Mouse (Mus musculus): ENCODE data around the gene 2310039H08Rik. TPM values are rescaled to one million over a fixed set of nuclear protein-coding genes. Genes with fewer than 3 reads are reported as not detected.

Gene 2310039H08Rik
- total RNA-seq, 2 experiments from 2014 or later = 18.7 to 21.1 TPM

GRCm38 (mm10) chr17:46799680-46800079, 27.2 kb downstream of the 2310039H08Rik start:
- intact Hi-C loops (cut with DNase I) = no loop called here

GRCm38 (mm10) chr17:46801761-46802160, 29.3 kb downstream of the 2310039H08Rik start:
- intact Hi-C loops (cut with DNase I) = no loop called here
- no peak for DNase-seq

More at GRCm38 (mm10) chr17:46799680-46800079, 27.2 kb downstream of the 2310039H08Rik start:
- no peak for DNase-seq

GRCm38 (mm10) chr17:46808376-46808775, 35.9 kb downstream of the 2310039H08Rik start:
- DNase-seq = no peak

DNA sequence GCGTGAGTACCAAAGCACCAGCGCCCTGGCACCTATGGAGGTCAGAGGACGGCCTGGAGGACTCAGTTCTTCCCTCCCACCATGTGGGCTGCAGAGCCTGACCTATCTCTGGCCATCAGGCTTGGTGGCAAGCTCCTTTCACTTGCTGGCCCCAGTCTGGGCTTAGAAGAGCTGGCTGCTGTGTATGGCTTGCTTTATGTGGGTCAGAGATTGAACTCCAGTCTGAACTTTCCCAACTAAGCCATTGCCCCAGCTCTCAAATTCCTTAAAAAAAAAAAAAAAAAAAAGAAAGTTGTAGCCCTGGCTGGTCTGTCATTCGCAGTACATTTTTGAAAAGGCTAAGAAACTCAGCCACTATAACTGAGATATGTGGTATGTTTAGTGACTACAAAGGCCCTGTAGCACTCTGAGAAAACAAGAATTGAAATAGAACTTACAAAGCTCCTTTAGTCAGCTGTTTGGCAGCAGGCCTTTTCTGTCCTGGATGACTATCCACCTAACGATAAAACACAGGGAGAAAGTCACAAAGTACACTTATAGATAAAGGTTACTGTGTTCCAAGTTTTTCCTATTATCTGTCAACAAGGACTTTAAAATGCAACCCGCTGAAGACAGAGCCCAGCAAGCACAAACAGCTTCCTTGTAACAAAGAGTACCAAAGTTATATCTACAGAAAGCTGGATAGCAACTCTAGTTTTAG, 36.8 kb downstream of the 2310039H08Rik start:
- intact Hi-C loops (cut with DNase I) = no loop called here
- DNase-seq = no peak

More at GRCm38 (mm10) chr17:46808376-46808775, 35.9 kb downstream of the 2310039H08Rik start:
- intact Hi-C loops (cut with DNase I) = no loop called here

DNA sequence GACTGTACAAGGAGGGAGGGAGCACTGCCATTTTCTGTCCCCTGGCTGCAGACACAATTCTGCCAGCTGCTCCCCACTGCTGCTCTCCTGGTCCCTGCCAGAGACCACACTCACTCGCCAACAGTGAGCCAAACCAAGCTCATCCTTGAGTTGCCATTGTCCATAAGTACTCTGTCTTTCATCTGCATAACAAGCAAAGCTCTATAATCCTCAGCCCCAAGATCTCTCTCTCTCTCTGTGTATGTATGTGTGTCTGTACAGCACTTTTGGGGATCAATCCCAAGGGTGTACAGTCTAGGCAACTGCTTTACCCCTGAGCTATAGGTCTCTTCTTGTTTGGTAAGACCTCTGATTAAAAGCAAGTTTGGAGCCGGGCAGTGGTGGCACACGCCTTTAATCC, 38.2 kb downstream of the 2310039H08Rik start:
- DNase-seq = no peak
- intact Hi-C loops (cut with DNase I) = no loop called here

GRCm38 (mm10) chr17:46812442-46812841, 40.0 kb downstream of the 2310039H08Rik start:
- intact Hi-C loops (cut with DNase I) = no loop called here
- DNase-seq = no peak

- intact Hi-C loops (cut with DNase I) = no loop called here
- no peak for DNase-seq
Measured at GRCm38 (mm10) chr17:46813637-46814036, 41.2 kb downstream of the 2310039H08Rik start.

GRCm38 (mm10) chr17:46814497-46814896, 42.1 kb downstream of the 2310039H08Rik start:
- intact Hi-C loops (cut with DNase I) = no loop called here
- DNase-seq = no peak

- intact Hi-C loops (cut with DNase I) = no loop called here
- no peak for DNase-seq
Measured at GRCm38 (mm10) chr17:46816306-46816705, 43.9 kb downstream of the 2310039H08Rik start.

GRCm38 (mm10) chr17:46817734-46818158, 45.3 kb downstream of the 2310039H08Rik start:
- no peak for DNase-seq
- intact Hi-C loops (cut with DNase I) = no loop called here

- intact Hi-C loops (cut with DNase I) = no loop called here
- DNase-seq = no peak
Measured at GRCm38 (mm10) chr17:46820628-46821027, 48.2 kb downstream of the 2310039H08Rik start.

Other genes with a start within 250 kb of the 2310039H08Rik start
- 10 to 100 TPM; 48.0 to 49.9 TPM for gene Cul9, start 226.2 kb upstream of the 2310039H08Rik start, total RNA-seq (2021)
- 10 to 100 TPM; 55.2 to 58.1 TPM for gene Srf, start 216.5 kb upstream of the 2310039H08Rik start, total RNA-seq (2021)
- gene Ptk7, start 143.1 kb upstream of the 2310039H08Rik start, total RNA-seq (2021) = 10 to 100 TPM; 29.8 to 30.6 TPM
- 10 to 100 TPM; 18.9 to 20.4 TPM for gene Klc4, start 126.6 kb upstream of the 2310039H08Rik start, total RNA-seq (2021)
- gene Mrpl2, start 126.4 kb upstream of the 2310039H08Rik start, total RNA-seq (2021) = 10 to 100 TPM; 34.3 to 43.6 TPM
- 10 to 100 TPM; 64.7 to 71.0 TPM for gene Cul7, start 122.3 kb upstream of the 2310039H08Rik start, total RNA-seq (2021)
- gene Rrp36, start 98.3 kb upstream of the 2310039H08Rik start, total RNA-seq (2021) = 10 to 100 TPM; 19.0 to 22.7 TPM
- 100 to 1,000 TPM; 135 to 147 TPM for gene Mea1, start 93.8 kb upstream of the 2310039H08Rik start, total RNA-seq (2021)
- 100 to 1,000 TPM; 151 to 155 TPM for gene Klhdc3, start 91.7 kb upstream of the 2310039H08Rik start, total RNA-seq (2021)
- gene Ppp2r5d, start 67.5 kb upstream of the 2310039H08Rik start, total RNA-seq (2021) = 100 to 1,000 TPM in 1 of 2 experiments, 10 to 100 TPM in 1; 99.6 to 100 TPM
- gene Pex6, start 61.2 kb upstream of the 2310039H08Rik start, total RNA-seq (2021) = 10 to 100 TPM; 30.9 to 32.0 TPM
- under 1 TPM; 0.88 to 0.89 TPM for gene Gnmt, start 43.5 kb upstream of the 2310039H08Rik start, total RNA-seq (2021)
- gene Cnpy3, start 20.4 kb upstream of the 2310039H08Rik start, total RNA-seq (2021) = 10 to 100 TPM; 50.8 to 53.2 TPM
- gene Ptcra, start 8.9 kb upstream of the 2310039H08Rik start, total RNA-seq (2021) = not detected
- 10 to 100 TPM; 47.3 to 58.3 TPM for gene Rpl7l1, start 10.0 kb downstream of the 2310039H08Rik start, total RNA-seq (2021)
- gene Bicral, start 85.8 kb downstream of the 2310039H08Rik start, total RNA-seq (2021) = 10 to 100 TPM; 42.2 to 45.3 TPM
- gene Tbcc, start 118.0 kb downstream of the 2310039H08Rik start, total RNA-seq (2021) = 10 to 100 TPM; 23.4 to 28.5 TPM
- not detected for gene Prph2, start 137.8 kb downstream of the 2310039H08Rik start, total RNA-seq (2021)
- gene Ubr2, start 237.9 kb downstream of the 2310039H08Rik start, total RNA-seq (2021) = 10 to 100 TPM; 51.7 to 55.3 TPM

All from left cerebral cortex, postnatal 4 days (tissue).